Mouse (Mus musculus): ENCODE results near the gene Adamts1.

Gene Adamts1

GRCm38 (mm10) chr16:85802954-85803353 lies at the start of gene Adamts1:
Gene Adamts1, minus strand, starts transcription at chr16:85803113.
- no peak for DNase-seq (ENCODE audit: low read depth)

GRCm38 (mm10) chr16:85827066-85827465 lies 24.2 kb upstream of the Adamts1 start:
- DNase-seq (ENCODE audit: low read depth) = no peak

GRCm38 (mm10) chr16:85822330-85822916 lies 19.5 kb upstream of the Adamts1 start:
- no peak for DNase-seq (ENCODE audit: low read depth)

- DNase-seq (ENCODE audit: low read depth) = no peak
Measured at GRCm38 (mm10) chr16:85819808-85820458, 17.0 kb upstream of the Adamts1 start.

GRCm38 (mm10) chr16:85814116-85814515 lies 11.2 kb upstream of the Adamts1 start:
- DNase-seq (ENCODE audit: low read depth) = no peak

- no peak for DNase-seq (ENCODE audit: low read depth)
Measured at GRCm38 (mm10) chr16:85807626-85808025, 4.7 kb upstream of the Adamts1 start.

GRCm38 (mm10) chr16:85807072-85807471 lies 4.2 kb upstream of the Adamts1 start:
- no peak for DNase-seq (ENCODE audit: low read depth)

GRCm38 (mm10) chr16:85805581-85805980 lies 2.7 kb upstream of the Adamts1 start:
- DNase-seq (ENCODE audit: low read depth) = no peak

GRCm38 (mm10) chr16:85803613-85804551 lies 969 bp upstream of the Adamts1 start:
- DNase-seq (ENCODE audit: low read depth) = no peak

GRCm38 (mm10) chr16:85801971-85802811 lies 722 bp downstream of the Adamts1 start:
- no peak for DNase-seq (ENCODE audit: low read depth)

GRCm38 (mm10) chr16:85801252-85801651 lies 1.7 kb downstream of the Adamts1 start:
- peak; percentile 70 for DNase-seq (ENCODE audit: low read depth)

GRCm38 (mm10) chr16:85800691-85801090 lies 2.2 kb downstream of the Adamts1 start:
- peak; percentile 90 for DNase-seq (ENCODE audit: low read depth)

GRCm38 (mm10) chr16:85799971-85800370 lies 2.9 kb downstream of the Adamts1 start:
- no peak for DNase-seq (ENCODE audit: low read depth)

- no peak for DNase-seq (ENCODE audit: low read depth)
Measured at GRCm38 (mm10) chr16:85798334-85798733, 4.6 kb downstream of the Adamts1 start.

GRCm38 (mm10) chr16:85797161-85797560 lies 5.8 kb downstream of the Adamts1 start:
- no peak for DNase-seq (ENCODE audit: low read depth)

- no peak for DNase-seq (ENCODE audit: low read depth)
Measured at GRCm38 (mm10) chr16:85795731-85796130, 7.2 kb downstream of the Adamts1 start.

- DNase-seq (ENCODE audit: low read depth) = peak; percentile 34
Measured at GRCm38 (mm10) chr16:85793166-85793830, 9.6 kb downstream of the Adamts1 start.

GRCm38 (mm10) chr16:85781076-85781475 lies 21.8 kb downstream of the Adamts1 start:
- no peak for DNase-seq (ENCODE audit: low read depth)

GRCm38 (mm10) chr16:85779775-85780174 lies 23.1 kb downstream of the Adamts1 start:
- no peak for DNase-seq (ENCODE audit: low read depth)

- no peak for DNase-seq (ENCODE audit: low read depth)
Measured at GRCm38 (mm10) chr16:85772272-85772671, 30.6 kb downstream of the Adamts1 start.

GRCm38 (mm10) chr16:85767341-85767740 lies 35.6 kb downstream of the Adamts1 start:
- DNase-seq (ENCODE audit: low read depth) = no peak

Data from fibroblast of lung, adult 2 months (primary cell).